Mouse (Mus musculus) liver, embryonic 15.5 days (tissue): ENCODE data around the gene Nkpd1. TPM values are rescaled to one million over a fixed set of nuclear protein-coding genes. Genes with fewer than 3 reads are reported as not detected.

Experiments used
- ATAC-seq: fragments of 200-750 bp; cut with Nextera tagmentation; 2 replicates; pipeline ENCODE4 v1.8.0; 2017; ENCODE audit warnings: moderate number of reproducible peaks, mild to moderate bottlenecking, moderate library complexity; ENCODE audit not compliant: insufficient read depth
- H3K27ac ChIP-seq: fragments of 300-500 bp; sonication (generic); replicated peaks from 2 replicates; pipeline ENCODE4 v1.5.1; 2015; ENCODE audit warnings: mild to moderate bottlenecking, inconsistent platforms
- H3K27me3 ChIP-seq: fragments of 300-500 bp; sonication (generic); 2 replicates; pipeline ENCODE4 v1.6.1; 2015; ENCODE audit warnings: mild to moderate bottlenecking, inconsistent platforms
- H3K36me3 ChIP-seq: fragments of 300-500 bp; sonication (generic); replicated peaks from 2 replicates; pipeline ENCODE4 v1.6.1; 2015; ENCODE audit warnings: moderate library complexity, mild to moderate bottlenecking, inconsistent platforms
- H3K4me1 ChIP-seq: fragments of 300-500 bp; sonication (generic); replicated peaks from 2 replicates; pipeline ENCODE4 v1.6.1; 2015; ENCODE audit warnings: inconsistent platforms
- H3K4me2 ChIP-seq: fragments of 300-500 bp; sonication (generic); 2 replicates; pipeline ENCODE4 v1.6.1; 2015; ENCODE audit warnings: moderate library complexity, mild to moderate bottlenecking, inconsistent platforms
- H3K4me3 ChIP-seq: fragments of 300-500 bp; sonication (generic); replicated peaks from 2 replicates; pipeline ENCODE4 v1.5.1; 2015; ENCODE audit warnings: mild to moderate bottlenecking, inconsistent platforms
- H3K9ac ChIP-seq: fragments of 300-500 bp; sonication (generic); 2 replicates; pipeline ENCODE4 v1.6.1; 2015; ENCODE audit warnings: moderate library complexity, mild to moderate bottlenecking, inconsistent platforms
- H3K9me3 ChIP-seq: fragments of 300-500 bp; sonication (generic); replicated peaks from 2 replicates; pipeline ENCODE4 v1.6.1; 2016; ENCODE audit warnings: inconsistent platforms
- whole genome bisulfite sequencing: fragments of 180-500 bp; shearing (Covaris S2); methylation state at CpG from one replicate; pipeline ENCODE4 v1.1.7; 2015; ENCODE audit warnings: mixed read lengths; ENCODE audit not compliant: insufficient replicate concordance; 5-methylcytosine and 5-hydroxymethylcytosine counted together
- polyA plus RNA-seq: library from polyadenylated mRNA; unstranded; fragments of >200 nt; fragmentation: Nextera tagmentation; extraction: Ambion mirVana; gene quantifications from 2 replicates; pipeline ENCODE4 v1.2.1, GENCODE M21; 2015

Nkpd1 gene
- polyA plus RNA-seq, 1 experiment from 2014 or later, result not detected

GRCm38 (mm10) chr7:19561765-19562642 is 44.4 kb downstream of the Nkpd1 start:
- ATAC-seq, result peak; percentile 79
- Histone ChIP-seq H3K27ac (peak overlapping the region; percentile 94), H3K4me2 (peak overlapping the region; percentile 90), H3K9ac (peak overlapping the region; percentile 96), H3K9me3 (no peaks in the 10 kb centered on the region), H3K4me1 (peaks cover 78% of the 10 kb centered on the region), H3K4me3 (peak overlapping the region; percentile 94), H3K27me3 (no peaks in the 10 kb centered on the region), H3K36me3 (peaks cover 45% of the 10 kb centered on the region)
- under 1% methylated on average over 102 of the region's 102 CpGs for WGBS

- Histone ChIP-seq H3K27me3 (no peaks in the 10 kb centered on the region), H3K4me2 (peak within 1 kb of the TSS; percentile 90), H3K9ac (peak within 1 kb of the TSS; percentile 96), H3K4me1 (peaks cover 76% of the 10 kb centered on the region), H3K27ac (peak within 1 kb of the TSS; percentile 94), H3K36me3 (peaks cover 41% of the 10 kb centered on the region), H3K4me3 (peak within 1 kb of the TSS; percentile 94), H3K9me3 (no peaks in the 10 kb centered on the region)
- no peak for ATAC-seq
- 6% methylated on average over 19 of the region's 19 CpGs for WGBS
Measured at GRCm38 (mm10) chr7:19562643-19563410, 45.2 kb downstream of the Nkpd1 start, which contains the start of gene Ppp1r37. TSS of gene Ppp1r37 (minus strand) at chr7:19563076.

GRCm38 (mm10) chr7:19563884-19564283 is 46.2 kb downstream of the Nkpd1 start:
- ATAC-seq, result peak; percentile 78
- peak overlapping the region; percentile 90 for H3K4me2 ChIP-seq
- peak overlapping the region; percentile 94 for H3K27ac ChIP-seq
- H3K4me3 ChIP-seq, result peak overlapping the region; percentile 94
- peaks cover 74% of the 10 kb centered on the region for H3K4me1 ChIP-seq
- H3K9ac ChIP-seq, result peak overlapping the region; percentile 96
- H3K36me3 ChIP-seq, result peaks cover 41% of the 10 kb centered on the region
- no peaks in the 10 kb centered on the region for H3K9me3 ChIP-seq
- WGBS, result 20% methylated on average over 3 of the region's 3 CpGs
- no peaks in the 10 kb centered on the region for H3K27me3 ChIP-seq

GRCm38 (mm10) chr7:19564455-19564854 is 46.8 kb downstream of the Nkpd1 start:
- H3K27ac ChIP-seq, result peak overlapping the region; percentile 94
- peak overlapping the region; percentile 90 for H3K4me2 ChIP-seq
- no peaks in the 10 kb centered on the region for H3K9me3 ChIP-seq
- peak overlapping the region; percentile 94 for H3K4me3 ChIP-seq
- peaks cover 68% of the 10 kb centered on the region for H3K4me1 ChIP-seq
- peaks cover 47% of the 10 kb centered on the region for H3K36me3 ChIP-seq
- WGBS, result 81% methylated on average over 4 of the region's 4 CpGs
- H3K9ac ChIP-seq, result peak overlapping the region; percentile 9; the same call in 1 of the 2 replicates
- no peak for ATAC-seq
- H3K27me3 ChIP-seq, result no peaks in the 10 kb centered on the region

- no peak overlapping the region for H3K9ac ChIP-seq
- no peaks in the 10 kb centered on the region for H3K9me3 ChIP-seq
- no peak for ATAC-seq
- H3K4me3 ChIP-seq, result no peak overlapping the region
- peaks cover 63% of the 10 kb centered on the region for H3K4me1 ChIP-seq
- no peak overlapping the region for H3K4me2 ChIP-seq
- peak overlapping the region; percentile 94 for H3K27ac ChIP-seq
- H3K27me3 ChIP-seq, result no peaks in the 10 kb centered on the region
- 85% methylated on average over 2 of the region's 2 CpGs for WGBS
- H3K36me3 ChIP-seq, result peaks cover 57% of the 10 kb centered on the region
Measured at GRCm38 (mm10) chr7:19565803-19566202, 48.2 kb downstream of the Nkpd1 start.

- peaks cover 64% of the 10 kb centered on the region for H3K36me3 ChIP-seq
- no peak overlapping the region for H3K9ac ChIP-seq
- no peak overlapping the region; the same call in 1 of the 2 replicates for H3K27ac ChIP-seq
- no peak for ATAC-seq
- H3K9me3 ChIP-seq, result no peaks in the 10 kb centered on the region
- no peaks in the 10 kb centered on the region for H3K27me3 ChIP-seq
- H3K4me2 ChIP-seq, result no peak overlapping the region
- peaks cover 75% of the 10 kb centered on the region for H3K4me1 ChIP-seq
- WGBS, result 88% methylated on average over 8 of the region's 8 CpGs
- H3K4me3 ChIP-seq, result no peak overlapping the region
Measured at GRCm38 (mm10) chr7:19567426-19567825, 49.8 kb downstream of the Nkpd1 start.

GRCm38 (mm10) chr7:19569647-19570046 is 52.0 kb downstream of the Nkpd1 start:
- ATAC-seq, result no peak
- WGBS, result 71% methylated on average over 3 of the region's 3 CpGs
- peaks cover 58% of the 10 kb centered on the region for H3K36me3 ChIP-seq
- no peak overlapping the region for H3K4me2 ChIP-seq
- no peak overlapping the region for H3K27ac ChIP-seq
- peaks cover 70% of the 10 kb centered on the region for H3K4me1 ChIP-seq
- no peak overlapping the region for H3K4me3 ChIP-seq
- no peaks in the 10 kb centered on the region for H3K27me3 ChIP-seq
- H3K9ac ChIP-seq, result no peak overlapping the region
- H3K9me3 ChIP-seq, result no peaks in the 10 kb centered on the region

- Histone ChIP-seq H3K4me1 (peaks cover 82% of the 10 kb centered on the region), H3K4me2 (peak overlapping the region; percentile 95), H3K9ac (peak overlapping the region; percentile 81), H3K36me3 (peaks cover 33% of the 10 kb centered on the region), H3K27ac (peak overlapping the region; percentile 95), H3K27me3 (peaks cover 19% of the 10 kb centered on the region), H3K9me3 (no peaks in the 10 kb centered on the region), H3K4me3 (peak overlapping the region; percentile 72)
- under 1% methylated on average over 53 of the region's 53 CpGs for WGBS
- ATAC-seq, result peak; percentile 88
Measured at GRCm38 (mm10) chr7:19572926-19573775, 55.5 kb downstream of the Nkpd1 start.

GRCm38 (mm10) chr7:19573776-19574140 is 56.1 kb downstream of the Nkpd1 start:
- Histone ChIP-seq H3K9me3 (no peaks in the 10 kb centered on the region), H3K27ac (peak overlapping the region; percentile 95), H3K4me1 (peaks cover 82% of the 10 kb centered on the region), H3K4me3 (peak overlapping the region; percentile 72), H3K4me2 (peak overlapping the region; percentile 95), H3K9ac (peak overlapping the region; percentile 81), H3K27me3 (peaks cover 23% of the 10 kb centered on the region), H3K36me3 (peaks cover 27% of the 10 kb centered on the region)
- WGBS, result 26% methylated on average over 16 of the region's 16 CpGs
- ATAC-seq, result no peak
